Mouse (Mus musculus) splenic B cell, adult 2 months (primary cell): ENCODE measurements around the gene Nde1.

Experiments used
- DNase-seq: peaks from one replicate; pipeline ENCODE4 v3.0.0-alpha.2; 2011; ENCODE audit warnings: low read depth, low spot score
- H3K27me3 ChIP-seq: 2 replicates; pipeline ENCODE4 v1.6.1; 2012; ENCODE audit warnings: mild to moderate bottlenecking, low read length, moderate library complexity, mixed read lengths; ENCODE audit not compliant: control insufficient read depth, poor library complexity, insufficient read depth, severe bottlenecking
- H3K36me3 ChIP-seq: 2 replicates; pipeline ENCODE4 v1.6.1; 2012; ENCODE audit warnings: mild to moderate bottlenecking, low read length, moderate library complexity, mixed read lengths; ENCODE audit not compliant: control insufficient read depth, poor library complexity, insufficient read depth, severe bottlenecking

The Nde1 gene

GRCm38 (mm10) chr16:14185516-14185915, 22.4 kb downstream of the Nde1 start:
- H3K27me3 ChIP-seq, result no peaks in the 10 kb centered on the region
- no peak for DNase-seq
- peaks cover 35% of the 10 kb centered on the region for H3K36me3 ChIP-seq

GRCm38 (mm10) chr16:14194164-14194950, 31.3 kb downstream of the Nde1 start:
- DNase-seq, result no peak
- peaks cover 21% of the 10 kb centered on the region for H3K36me3 ChIP-seq
- H3K27me3 ChIP-seq, result no peaks in the 10 kb centered on the region

- peaks cover 13% of the 10 kb centered on the region; the same call in 1 of the 2 replicates for H3K36me3 ChIP-seq
- DNase-seq, result peak; percentile 72
- no peaks in the 10 kb centered on the region for H3K27me3 ChIP-seq
These were observed 32.4 kb downstream of the Nde1 start for GRCm38 (mm10) chr16:14195427-14195826.

GRCm38 (mm10) chr16:14198798-14199197, 35.7 kb downstream of the Nde1 start:
- Histone ChIP-seq H3K36me3 (no peaks in the 10 kb centered on the region), H3K27me3 (no peaks in the 10 kb centered on the region)
- no peak for DNase-seq

GRCm38 (mm10) chr16:14215156-14215555, 52.1 kb downstream of the Nde1 start:
- no peak for DNase-seq
- no peaks in the 10 kb centered on the region for H3K36me3 ChIP-seq
- H3K27me3 ChIP-seq, result no peaks in the 10 kb centered on the region

GRCm38 (mm10) chr16:14237100-14237723, 74.1 kb downstream of the Nde1 start:
- peak; percentile 72 for DNase-seq
- H3K36me3 ChIP-seq, result no peaks in the 10 kb centered on the region
- no peaks in the 10 kb centered on the region for H3K27me3 ChIP-seq

GRCm38 (mm10) chr16:14242059-14242458, 79.0 kb downstream of the Nde1 start:
- DNase-seq, result no peak
- Histone ChIP-seq H3K36me3 (no peaks in the 10 kb centered on the region), H3K27me3 (no peaks in the 10 kb centered on the region; the same call in 1 of the 2 replicates)
